Mouse (Mus musculus) induced T-regulatory cell, adult 2 months (primary cell): ENCODE data around the gene Ufsp1.

ENCODE experiments used
- DNase-seq: peaks from one replicate; pipeline ENCODE4 v3.0.0-alpha.2; 2012; ENCODE audit warnings: low read depth

Ufsp1 gene

GRCm38 (mm10) chr5:137295712-137296111, 1.3 kb downstream of the Ufsp1 start:
- no peak for DNase-seq

- DNase-seq = no peak
Measured at GRCm38 (mm10) chr5:137297126-137297525, 2.7 kb downstream of the Ufsp1 start.

- no peak for DNase-seq
Measured at GRCm38 (mm10) chr5:137299240-137299639, 4.8 kb downstream of the Ufsp1 start.

GRCm38 (mm10) chr5:137301253-137301652, 6.8 kb downstream of the Ufsp1 start:
- no peak for DNase-seq

- DNase-seq = no peak
Measured at GRCm38 (mm10) chr5:137303609-137304008, 9.2 kb downstream of the Ufsp1 start.

- DNase-seq = no peak
Measured at GRCm38 (mm10) chr5:137304165-137304564, 9.7 kb downstream of the Ufsp1 start.

- DNase-seq = no peak
Measured at GRCm38 (mm10) chr5:137304816-137305215, 10.4 kb downstream of the Ufsp1 start.

GRCm38 (mm10) chr5:137305822-137306221, 11.4 kb downstream of the Ufsp1 start:
- peak; percentile 49 for DNase-seq

GRCm38 (mm10) chr5:137306439-137307005, 12.1 kb downstream of the Ufsp1 start:
- DNase-seq = peak; percentile 61

GRCm38 (mm10) chr5:137307071-137307912, 12.9 kb downstream of the Ufsp1 start, which contains the start of gene Srrt:
Gene Srrt, minus strand, starts transcription at chr5:137307674.
- DNase-seq = peak; percentile 97

- DNase-seq = peak; percentile 39
Measured at GRCm38 (mm10) chr5:137308356-137308755, 13.9 kb downstream of the Ufsp1 start.

- DNase-seq = no peak
Measured at GRCm38 (mm10) chr5:137313466-137314192, 19.2 kb downstream of the Ufsp1 start.

- no peak for DNase-seq
Measured at GRCm38 (mm10) chr5:137314193-137315083, 20.0 kb downstream of the Ufsp1 start, which contains the start of gene Trip6. Gene Trip6, minus strand, starts transcription at chr5:137314404.

- DNase-seq = peak; percentile 57
Measured at GRCm38 (mm10) chr5:137315084-137315903, 20.9 kb downstream of the Ufsp1 start.

- no peak for DNase-seq
Measured at GRCm38 (mm10) chr5:137317361-137317760, 22.9 kb downstream of the Ufsp1 start.

- no peak for DNase-seq
Measured at GRCm38 (mm10) chr5:137318570-137318969, 24.1 kb downstream of the Ufsp1 start.

GRCm38 (mm10) chr5:137320996-137321395, 26.6 kb downstream of the Ufsp1 start:
- DNase-seq = no peak

GRCm38 (mm10) chr5:137330910-137331309, 36.5 kb downstream of the Ufsp1 start:
- no peak for DNase-seq

GRCm38 (mm10) chr5:137332857-137333511, 38.6 kb downstream of the Ufsp1 start:
- no peak for DNase-seq

GRCm38 (mm10) chr5:137333512-137334174, 39.2 kb downstream of the Ufsp1 start, which contains the start of gene Slc12a9:
Gene Slc12a9, minus strand, starts transcription at chr5:137333597.
- peak; percentile 98 for DNase-seq
